Mouse (Mus musculus) midbrain, embryonic 13.5 days (tissue): ENCODE data around the gene Gemin6. TPM values are rescaled to one million over a fixed set of nuclear protein-coding genes. Genes with fewer than 3 reads are reported as not detected.
"Not testable (repeated sequence)": the region's sequence is repeated elsewhere in the genome, so short reads cannot be mapped to it uniquely, and the experiment has no call there.

ENCODE experiments used
- ATAC-seq: fragments of 200-750 bp; cut with Nextera tagmentation; 2 replicates; pipeline ENCODE4 v1.8.0; 2017; ENCODE audit warnings: mild to moderate bottlenecking, moderate TSS enrichment, moderate library complexity
- H3K27ac ChIP-seq: fragments of 300-500 bp; sonication (generic); 2 replicates; pipeline ENCODE4 v1.5.1; 2015; ENCODE audit warnings: inconsistent platforms, mild to moderate bottlenecking, moderate library complexity
- H3K27me3 ChIP-seq: fragments of 300-500 bp; sonication (generic); 2 replicates; pipeline ENCODE4 v1.6.1; 2015; ENCODE audit warnings: mild to moderate bottlenecking, inconsistent platforms
- H3K36me3 ChIP-seq: fragments of 300-500 bp; sonication (generic); 2 replicates; pipeline ENCODE4 v1.6.1; 2015; ENCODE audit warnings: mild to moderate bottlenecking, inconsistent platforms
- H3K4me1 ChIP-seq: fragments of 300-500 bp; sonication (generic); replicated peaks from 2 replicates; pipeline ENCODE4 v1.6.1; 2015; ENCODE audit warnings: inconsistent platforms
- H3K4me2 ChIP-seq: fragments of 300-500 bp; sonication (generic); replicated peaks from 2 replicates; pipeline ENCODE4 v1.6.1; 2015; ENCODE audit warnings: moderate library complexity, mild to moderate bottlenecking, inconsistent platforms
- H3K4me3 ChIP-seq: fragments of 300-500 bp; sonication (generic); replicated peaks from 2 replicates; pipeline ENCODE4 v1.5.1; 2015; ENCODE audit warnings: mild to moderate bottlenecking, inconsistent platforms
- H3K9ac ChIP-seq: fragments of 300-500 bp; sonication (generic); replicated peaks from 2 replicates; pipeline ENCODE4 v1.6.1; 2015; ENCODE audit warnings: mild to moderate bottlenecking, inconsistent platforms
- H3K9me3 ChIP-seq: fragments of 300-500 bp; sonication (generic); 2 replicates; pipeline ENCODE4 v1.6.1; 2016; ENCODE audit warnings: mild to moderate bottlenecking, inconsistent platforms
- WGBS: fragments of 180-500 bp; shearing (Covaris S2); methylation state at CpG from one replicate; pipeline ENCODE4 v1.1.7; 2015; 5-methylcytosine and 5-hydroxymethylcytosine counted together
- polyA plus RNA-seq: library from polyadenylated mRNA; unstranded; fragments of >200 nt; fragmentation: Nextera tagmentation; extraction: Ambion mirVana; gene quantifications from 2 replicates; pipeline ENCODE4 v1.2.1, GENCODE M21; 2015

The Gemin6 gene
- polyA plus RNA-seq, 1 experiment from 2014 or later, result 25.7 TPM

DNA sequence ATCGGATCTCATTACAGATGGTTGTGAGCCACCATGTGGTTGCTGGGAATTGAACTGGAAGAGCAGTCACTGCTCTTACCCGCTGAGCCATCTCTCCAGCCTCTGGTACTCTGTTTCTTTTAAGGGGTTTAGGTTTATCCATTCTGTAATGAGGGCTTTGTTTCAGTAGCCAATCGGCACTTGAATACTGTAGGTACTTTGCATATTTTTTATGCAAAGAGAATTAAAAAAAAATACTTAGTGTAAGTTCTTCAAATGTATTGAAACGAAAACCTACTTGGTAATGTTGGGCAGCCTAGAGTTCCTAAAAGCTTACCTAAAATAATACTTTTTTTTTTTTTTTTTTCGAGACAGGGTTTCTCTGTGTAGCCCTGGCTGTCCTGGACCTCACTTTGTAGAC lies 13.2 kb downstream of the Gemin6 start:
- H3K4me3 ChIP-seq, result no peak overlapping the region
- peaks cover 62% of the 10 kb centered on the region for H3K36me3 ChIP-seq
- no peaks in the 10 kb centered on the region for H3K27me3 ChIP-seq
- H3K9me3 ChIP-seq, result no peaks in the 10 kb centered on the region
- H3K27ac ChIP-seq, result no peak overlapping the region
- no peak overlapping the region for H3K9ac ChIP-seq
- 91% methylated on average over 5 of the region's 5 CpGs for WGBS
- H3K4me2 ChIP-seq, result no peak overlapping the region
- no peak for ATAC-seq
- no peaks in the 10 kb centered on the region for H3K4me1 ChIP-seq

DNA sequence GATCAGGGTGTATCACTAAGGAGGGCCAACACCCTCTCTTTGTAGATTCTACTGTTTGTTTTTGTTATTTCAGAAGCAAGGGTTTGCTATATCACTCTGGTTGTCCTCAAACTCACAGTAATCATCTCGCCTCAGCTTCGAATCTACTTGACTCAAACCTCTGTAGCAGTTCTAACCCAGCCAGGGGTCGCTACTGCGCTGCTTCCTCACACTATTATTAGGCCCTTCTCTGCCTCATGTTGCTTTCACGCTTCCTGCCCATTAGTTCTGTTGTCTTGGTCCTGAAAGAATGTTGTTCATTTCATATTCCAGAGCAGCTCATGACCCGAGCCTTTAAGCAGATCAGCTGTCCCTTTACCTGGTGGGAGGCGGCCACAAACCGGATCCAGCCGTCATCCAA lies 17.4 kb downstream of the Gemin6 start:
- no peak overlapping the region for H3K4me2 ChIP-seq
- no peaks in the 10 kb centered on the region for H3K9me3 ChIP-seq
- no peaks in the 10 kb centered on the region for H3K4me1 ChIP-seq
- no peak overlapping the region for H3K27ac ChIP-seq
- WGBS, result 89% methylated on average over 9 of the region's 9 CpGs
- H3K4me3 ChIP-seq, result no peak overlapping the region
- H3K27me3 ChIP-seq, result no peaks in the 10 kb centered on the region
- H3K36me3 ChIP-seq, result peaks cover 88% of the 10 kb centered on the region
- no peak for ATAC-seq
- no peak overlapping the region for H3K9ac ChIP-seq

DNA sequence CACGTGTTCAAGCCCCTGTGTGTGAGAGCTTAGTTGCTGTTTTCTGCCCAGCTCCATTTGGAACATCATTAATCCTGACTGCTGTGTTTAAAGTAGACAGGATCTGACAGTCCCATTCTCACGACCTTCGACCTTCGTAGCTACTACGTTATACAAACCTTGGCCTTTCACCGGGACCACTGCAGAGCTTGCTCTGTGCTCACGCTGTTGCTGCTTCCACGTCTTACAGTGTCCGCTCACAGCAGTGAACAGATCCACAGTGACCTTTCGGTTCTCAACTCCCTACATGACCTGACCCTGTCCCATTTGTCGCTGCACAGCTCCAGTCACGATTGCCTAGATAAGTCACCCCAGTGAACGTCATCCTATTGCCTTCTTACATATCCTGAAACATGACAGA lies 18.9 kb downstream of the Gemin6 start:
- no peak overlapping the region for H3K9ac ChIP-seq
- no peaks in the 10 kb centered on the region for H3K27me3 ChIP-seq
- no peak for ATAC-seq
- no peak overlapping the region for H3K4me3 ChIP-seq
- peaks cover 95% of the 10 kb centered on the region for H3K36me3 ChIP-seq
- H3K4me2 ChIP-seq, result no peak overlapping the region
- 76% methylated on average over 13 of the region's 13 CpGs for WGBS
- H3K9me3 ChIP-seq, result no peaks in the 10 kb centered on the region
- H3K27ac ChIP-seq, result no peak overlapping the region
- H3K4me1 ChIP-seq, result no peaks in the 10 kb centered on the region

GRCm38 (mm10) chr17:80252757-80253525 lies 28.7 kb downstream of the Gemin6 start:
- Histone ChIP-seq H3K27ac (no peak overlapping the region), H3K4me2 (no peak overlapping the region), H3K9me3 (no peaks in the 10 kb centered on the region), H3K9ac (no peak overlapping the region), H3K4me1 (no peaks in the 10 kb centered on the region), H3K36me3 (peaks cover 98% of the 10 kb centered on the region), H3K27me3 (no peaks in the 10 kb centered on the region), H3K4me3 (no peak overlapping the region)
- ATAC-seq, result no peak
- 75% methylated on average over 13 of the region's 13 CpGs for WGBS

DNA sequence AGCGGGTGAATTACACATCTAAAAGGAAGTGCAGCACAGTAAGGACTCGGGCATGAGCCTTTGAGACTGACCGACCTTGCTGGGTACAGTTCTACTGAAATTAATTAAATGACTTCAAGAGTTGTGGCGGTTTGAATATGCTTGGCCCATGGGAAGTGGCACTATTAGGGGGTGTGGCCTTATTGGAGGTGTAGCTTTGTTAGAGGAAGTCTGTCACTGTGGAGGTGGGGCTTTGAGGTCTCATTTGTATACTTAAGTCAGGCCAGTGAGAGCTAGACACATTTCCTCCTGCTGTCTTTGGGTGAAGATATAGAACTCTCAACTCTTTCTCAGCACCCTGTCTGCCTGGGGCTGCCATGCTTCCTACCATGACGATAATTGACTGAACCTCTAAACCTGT lies 30.2 kb downstream of the Gemin6 start:
- ATAC-seq, result no peak
- no peaks in the 10 kb centered on the region for H3K9me3 ChIP-seq
- no peak overlapping the region for H3K4me3 ChIP-seq
- peaks cover 98% of the 10 kb centered on the region for H3K36me3 ChIP-seq
- no peak overlapping the region for H3K4me2 ChIP-seq
- H3K4me1 ChIP-seq, result no peaks in the 10 kb centered on the region
- no peak overlapping the region for H3K9ac ChIP-seq
- no peak overlapping the region for H3K27ac ChIP-seq
- 96% methylated on average over 5 of the region's 5 CpGs for WGBS
- H3K27me3 ChIP-seq, result no peaks in the 10 kb centered on the region

GRCm38 (mm10) chr17:80255208-80255607 lies 31.0 kb downstream of the Gemin6 start:
- ATAC-seq, result no peak
- H3K36me3 ChIP-seq, result peaks cover 98% of the 10 kb centered on the region

GRCm38 (mm10) chr17:80267065-80267464 lies 42.8 kb downstream of the Gemin6 start:
- Histone ChIP-seq H3K27ac (no peak overlapping the region), H3K9me3 (no peaks in the 10 kb centered on the region), H3K4me2 (no peak overlapping the region), H3K9ac (no peak overlapping the region), H3K4me1 (no peaks in the 10 kb centered on the region), H3K4me3 (no peak overlapping the region), H3K36me3 (peaks cover 90% of the 10 kb centered on the region), H3K27me3 (no peaks in the 10 kb centered on the region)
- ATAC-seq, result no peak
- 95% methylated on average over 4 of the region's 4 CpGs for WGBS

More at GRCm38 (mm10) chr17:80255208-80255607, 31.0 kb downstream of the Gemin6 start:
- no peak overlapping the region for H3K27ac ChIP-seq
- H3K9me3 ChIP-seq, result no peaks in the 10 kb centered on the region
- no peaks in the 10 kb centered on the region for H3K4me1 ChIP-seq
- H3K27me3 ChIP-seq, result no peaks in the 10 kb centered on the region
- no peak overlapping the region for H3K4me2 ChIP-seq
- no peak overlapping the region for H3K9ac ChIP-seq
- no peak overlapping the region for H3K4me3 ChIP-seq
- 71% methylated on average over 13 of the region's 13 CpGs for WGBS

DNA sequence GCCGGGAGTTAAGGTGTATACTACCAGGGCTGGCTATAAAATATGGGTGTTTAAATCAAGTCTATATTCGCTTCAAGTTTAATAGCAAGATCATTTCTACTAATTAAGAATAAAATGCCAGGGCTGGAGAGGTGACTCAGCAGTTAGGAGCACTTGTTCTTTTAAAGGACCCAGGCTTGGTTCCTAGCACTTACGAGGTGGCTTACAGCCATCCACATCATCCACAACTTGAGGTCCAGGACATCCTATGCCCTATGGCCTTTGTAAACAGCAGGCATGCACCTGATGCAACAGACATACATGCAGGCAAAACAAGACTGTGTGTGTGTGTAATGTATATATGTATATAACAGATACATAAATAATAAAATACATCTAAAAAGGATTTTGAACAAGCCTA lies 43.9 kb downstream of the Gemin6 start:
- H3K4me2 ChIP-seq, result no peak overlapping the region
- H3K36me3 ChIP-seq, result peaks cover 91% of the 10 kb centered on the region
- ATAC-seq, result no peak
- WGBS, result 95% methylated on average over 3 of the region's 3 CpGs
- H3K9me3 ChIP-seq, result no peaks in the 10 kb centered on the region
- H3K27me3 ChIP-seq, result no peaks in the 10 kb centered on the region
- no peak overlapping the region for H3K4me3 ChIP-seq
- no peaks in the 10 kb centered on the region for H3K4me1 ChIP-seq
- H3K9ac ChIP-seq, result no peak overlapping the region
- H3K27ac ChIP-seq, result no peak overlapping the region

DNA sequence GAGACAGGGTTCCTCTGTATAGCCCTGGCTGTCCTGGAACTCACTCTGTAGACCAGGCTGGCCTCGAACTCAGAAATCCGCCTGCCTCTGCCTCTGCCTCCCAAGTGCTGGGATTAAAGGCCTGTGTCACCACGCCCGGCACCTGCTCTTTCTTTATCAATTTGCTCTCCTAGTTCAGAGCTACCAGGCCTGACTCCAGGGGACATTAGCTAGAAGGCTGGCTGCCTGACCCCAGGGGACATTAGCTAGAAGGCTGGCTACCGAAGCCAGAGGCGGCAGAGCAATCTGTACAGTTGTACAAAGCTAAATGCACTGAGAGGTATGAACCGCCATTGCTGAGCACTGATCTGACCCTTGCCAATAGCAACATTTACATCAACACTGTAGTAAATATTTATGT lies 46.4 kb downstream of the Gemin6 start:
- not testable (repeated sequence) for H3K9ac ChIP-seq, H3K27ac ChIP-seq, ATAC-seq, H3K4me3 ChIP-seq, H3K4me1 ChIP-seq, H3K27me3 ChIP-seq, H3K4me2 ChIP-seq, H3K9me3 ChIP-seq
- WGBS, result 96% methylated on average over 7 of the region's 7 CpGs
- H3K36me3 ChIP-seq, result peaks cover 91% of the 10 kb centered on the region

Other genes starting within 250 kb of the Gemin6 start
- 70.2 and 76.7 TPM in 2 replicates for gene Hnrnpll, start 162.1 kb upstream of the Gemin6 start, polyA plus RNA-seq
- gene Galm, start 97.0 kb upstream of the Gemin6 start, polyA plus RNA-seq, result 2.5 and 2.6 TPM in 2 replicates
- 565 and 592 TPM in 2 replicates for gene Srsf7, start 17.1 kb upstream of the Gemin6 start, polyA plus RNA-seq
- gene Ttc39d, start 17.0 kb upstream of the Gemin6 start, polyA plus RNA-seq, result 0.07 and 0.23 TPM in 2 replicates
- 47.2 and 47.9 TPM in 2 replicates for gene Morn2, start 65.8 kb downstream of the Gemin6 start, polyA plus RNA-seq
- gene Dhx57, start 66.0 kb downstream of the Gemin6 start, polyA plus RNA-seq, result 39.2 and 41.1 TPM in 2 replicates
- 1.0 and 1.6 TPM in 2 replicates for gene Arhgef33, start 83.0 kb downstream of the Gemin6 start, polyA plus RNA-seq
- 1.6 and 2.7 TPM in 2 replicates for gene Gm10190, start 149.1 kb downstream of the Gemin6 start, polyA plus RNA-seq